Mouse (Mus musculus): ENCODE measurements at regions not wholly inside any gene's neighbourhood (a gene's known extent, or its start where the extent isn't known, plus 50 kb on each side); places are given as distances from the start of the nearest gene placed in this dataset.

- TF ChIP-seq POLR2A (IDR thresholded peaks at IDR 0.05; ENCODE audit: insufficient read length, low read depth) (no peak), REST (IDR thresholded peaks at IDR 0.05; ENCODE audit: insufficient read depth, insufficient read length) (no peak), MAX (IDR thresholded peaks at IDR 0.05; ENCODE audit: low read depth) (no peak), USF1 (IDR thresholded peaks at IDR 0.05; ENCODE audit: low read depth) (no peak)
These were observed 223.4 kb upstream of the Sphkap start for GRCm38 (mm10) chr1:83631394-83631793.
